Mouse (Mus musculus): ENCODE data around the gene Ikzf4. TPM values are rescaled to one million over a fixed set of nuclear protein-coding genes. Genes with fewer than 3 reads are reported as not detected.
A peak's percentile ranks its signal among the peaks of the same experiment; 100 is the strongest.

The Ikzf4 gene
- polyA plus RNA-seq, 1 experiment from 2014 or later, result 3.5 TPM

DNA sequence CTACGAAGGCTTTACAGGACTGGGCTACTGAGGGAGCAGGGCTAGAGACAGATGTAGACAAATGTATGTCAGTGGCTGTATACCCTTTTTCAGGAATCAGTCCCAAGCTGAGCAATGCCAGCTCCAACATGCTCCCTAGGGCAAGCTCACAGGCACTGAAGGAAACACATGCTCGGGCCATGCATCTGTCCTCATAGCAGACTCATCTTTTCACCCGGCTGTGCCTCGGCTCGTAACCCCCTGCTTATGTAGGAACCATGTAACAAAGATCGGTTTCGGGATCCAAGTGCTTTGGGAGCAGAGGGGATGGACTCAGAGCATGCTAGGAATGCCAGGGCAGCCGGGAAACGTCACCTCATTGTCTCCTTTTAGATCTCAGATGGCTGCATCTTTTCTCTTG lies 13.7 kb upstream of the Ikzf4 start:
- Histone ChIP-seq H3K9me3 (no peaks in the 10 kb centered on the region), H3K4me3 (no peak overlapping the region), H3K4me1 (peaks cover 14% of the 10 kb centered on the region; the same call in 1 of the 2 replicates), H3K36me3 (replicated peaks) (no peaks in the 10 kb centered on the region), H3K27ac (replicated peaks) (no peak overlapping the region), H3K27me3 (replicated peaks; ENCODE audit: low read depth, poor library complexity, severe bottlenecking) (no peaks in the 10 kb centered on the region)
- DNase-seq (ENCODE audit: low spot score), result no peak
- 49% methylated on average over 9 of the region's 9 CpGs for WGBS

DNA sequence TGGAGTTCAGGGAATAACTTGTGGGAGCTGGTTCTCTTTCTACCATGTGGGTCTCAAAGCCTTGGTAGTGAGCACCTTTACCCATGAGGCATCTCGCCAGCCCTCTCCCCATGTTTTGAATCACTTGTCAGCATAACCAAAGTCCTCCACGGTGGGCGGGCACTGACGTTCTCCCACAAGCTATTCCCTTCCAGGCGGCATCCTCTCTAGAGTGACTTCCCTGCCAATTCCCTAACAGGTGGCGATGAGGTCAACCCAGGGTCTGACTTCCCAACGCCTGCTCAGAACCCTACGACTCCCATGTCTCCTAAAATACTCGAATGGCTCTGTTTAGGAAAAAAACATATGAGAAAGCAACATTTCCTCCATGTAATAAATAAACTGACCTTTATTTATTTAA lies 12.1 kb upstream of the Ikzf4 start:
- H3K36me3 ChIP-seq (replicated peaks), result no peaks in the 10 kb centered on the region
- WGBS, result 63% methylated on average over 9 of the region's 9 CpGs
- peaks cover 21% of the 10 kb centered on the region; the same call in 1 of the 2 replicates for H3K4me1 ChIP-seq

DNA sequence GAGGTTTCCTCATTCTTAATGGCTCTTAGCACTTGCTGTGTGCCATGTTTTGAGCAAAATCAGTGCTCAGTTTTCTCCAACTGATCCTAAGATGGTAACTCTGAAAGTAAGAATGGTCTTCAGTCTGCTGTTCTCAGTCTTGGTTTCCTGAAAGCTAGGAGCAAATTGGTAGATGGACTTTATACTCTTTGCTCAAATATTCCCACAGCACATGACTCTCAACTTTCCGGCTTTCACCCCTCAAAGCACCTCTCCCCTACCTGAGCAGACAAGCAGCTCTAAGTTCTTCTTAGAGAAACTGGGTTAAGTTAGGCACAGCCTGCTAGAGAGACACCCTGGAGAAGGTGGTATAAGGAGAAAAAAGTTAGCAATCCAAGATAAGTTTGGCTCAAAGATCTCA lies 10.9 kb upstream of the Ikzf4 start:
- H3K4me1 ChIP-seq, result peaks cover 21% of the 10 kb centered on the region; the same call in 1 of the 2 replicates
- no peaks in the 10 kb centered on the region for H3K9me3 ChIP-seq
- no peak overlapping the region for H3K4me3 ChIP-seq
- H3K27ac ChIP-seq (replicated peaks), result no peak overlapping the region
- no peaks in the 10 kb centered on the region for H3K36me3 ChIP-seq (replicated peaks)
- DNase-seq (ENCODE audit: low spot score), result no peak
- no peaks in the 10 kb centered on the region for H3K27me3 ChIP-seq (replicated peaks; ENCODE audit: low read depth, poor library complexity, severe bottlenecking)
- WGBS, result 95% methylated on average over 1 of the region's 1 CpGs

More for the DNA sequence above, 12.1 kb upstream of the Ikzf4 start:
- H3K27me3 ChIP-seq (replicated peaks; ENCODE audit: low read depth, poor library complexity, severe bottlenecking), result no peaks in the 10 kb centered on the region
- no peak for DNase-seq (ENCODE audit: low spot score)
- no peak overlapping the region for H3K27ac ChIP-seq (replicated peaks)
- H3K4me3 ChIP-seq, result no peak overlapping the region
- no peaks in the 10 kb centered on the region for H3K9me3 ChIP-seq

DNA sequence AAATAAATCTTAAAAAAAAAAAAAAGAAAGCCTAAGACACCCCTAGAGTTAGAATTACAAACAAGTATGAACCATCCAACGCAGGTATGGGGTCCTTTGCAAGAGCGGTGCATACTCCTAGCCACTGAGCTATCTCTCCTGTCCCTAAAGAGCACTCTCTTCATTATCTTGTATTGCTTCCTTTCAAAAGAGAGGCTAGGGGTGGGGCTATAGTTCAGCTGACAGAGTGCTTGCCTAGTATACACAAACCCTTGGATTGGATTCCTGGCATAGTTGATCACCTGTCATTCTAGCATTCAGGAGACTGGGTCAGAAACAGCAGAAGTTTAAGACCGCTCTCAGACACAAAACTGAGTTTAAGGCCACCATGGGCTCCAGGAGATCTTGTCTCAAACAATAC lies 9.5 kb upstream of the Ikzf4 start:
- no peaks in the 10 kb centered on the region for H3K27me3 ChIP-seq (replicated peaks; ENCODE audit: low read depth, poor library complexity, severe bottlenecking)
- no peak overlapping the region for H3K27ac ChIP-seq (replicated peaks)
- no peaks in the 10 kb centered on the region for H3K36me3 ChIP-seq (replicated peaks)
- H3K4me1 ChIP-seq, result peaks cover 21% of the 10 kb centered on the region; the same call in 1 of the 2 replicates
- no peak for DNase-seq (ENCODE audit: low spot score)
- H3K9me3 ChIP-seq, result no peaks in the 10 kb centered on the region
- 82% methylated on average over 3 of the region's 3 CpGs for WGBS
- H3K4me3 ChIP-seq, result no peak overlapping the region

DNA sequence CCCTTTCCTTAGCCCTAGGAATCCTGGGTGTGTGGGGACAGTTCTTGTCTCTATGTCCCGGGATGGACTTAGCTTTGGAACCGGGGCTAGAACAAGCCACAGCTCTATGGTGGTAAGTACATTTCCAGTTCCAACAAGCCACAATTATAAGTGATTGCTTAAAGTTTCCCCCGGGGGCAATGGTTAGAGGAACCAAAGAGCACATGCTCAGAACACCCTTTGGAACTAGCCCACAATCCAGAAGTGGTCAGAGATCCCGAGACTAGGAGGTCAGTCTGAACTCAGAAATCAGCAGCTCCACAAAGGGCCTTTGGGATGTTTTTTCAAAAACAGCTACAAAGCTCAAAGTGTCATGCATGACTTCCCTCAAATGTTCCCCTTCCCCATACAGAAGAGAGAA lies 8.1 kb upstream of the Ikzf4 start:
- H3K27me3 ChIP-seq (replicated peaks; ENCODE audit: low read depth, poor library complexity, severe bottlenecking), result no peaks in the 10 kb centered on the region
- H3K4me3 ChIP-seq, result no peak overlapping the region
- H3K4me1 ChIP-seq, result peaks cover 15% of the 10 kb centered on the region; the same call in 1 of the 2 replicates
- H3K27ac ChIP-seq (replicated peaks), result no peak overlapping the region
- no peaks in the 10 kb centered on the region for H3K9me3 ChIP-seq
- no peaks in the 10 kb centered on the region for H3K36me3 ChIP-seq (replicated peaks)
- WGBS, result 75% methylated on average over 4 of the region's 4 CpGs
- DNase-seq (ENCODE audit: low spot score), result no peak

DNA sequence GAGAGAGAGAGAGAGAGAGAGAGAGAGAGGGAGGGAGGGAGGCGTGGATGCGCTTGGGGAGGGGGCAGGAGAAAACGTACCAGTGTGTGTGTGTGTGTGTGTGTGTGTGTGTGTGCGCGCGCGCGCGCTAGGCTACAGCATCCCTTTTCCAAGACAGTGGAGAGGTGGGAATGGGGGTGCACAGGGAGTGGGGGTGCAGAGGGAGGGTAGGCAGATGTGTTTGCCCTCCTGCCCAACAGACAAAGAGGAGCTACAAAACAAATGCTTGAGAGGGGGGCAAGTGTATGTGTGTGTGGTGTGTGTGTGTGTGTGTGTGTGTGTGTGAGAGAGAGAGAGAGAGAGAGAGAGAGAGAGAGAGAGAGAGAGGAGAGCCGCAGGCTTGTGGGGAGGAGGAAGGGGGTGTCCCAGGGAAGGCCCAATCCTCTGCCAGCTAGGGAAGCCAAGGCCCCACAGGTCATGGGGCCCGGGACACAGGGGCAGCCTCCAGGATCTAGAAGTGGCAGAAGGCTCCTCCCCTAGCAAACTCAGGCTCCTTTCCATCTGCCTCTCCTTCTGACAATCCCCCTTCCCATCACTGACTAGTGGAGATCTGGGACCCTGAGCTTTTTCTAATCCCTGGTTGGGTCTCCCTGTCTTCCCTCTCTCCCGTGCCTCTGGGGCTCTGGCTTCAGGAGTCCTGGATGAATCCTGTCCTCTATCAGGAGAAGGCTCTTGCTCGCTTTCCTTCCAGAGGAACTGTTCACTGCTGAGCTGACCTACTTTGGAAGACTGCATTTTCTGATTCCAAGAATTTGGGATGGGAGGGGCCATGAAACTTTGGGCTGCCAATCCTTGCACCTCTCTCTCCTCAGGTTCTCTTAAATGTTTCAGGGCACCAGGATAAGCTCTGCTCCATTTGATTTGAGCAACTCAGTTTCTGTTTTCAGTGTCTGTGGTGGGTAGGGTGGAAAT lies 623 bp upstream of the Ikzf4 start:
- Histone ChIP-seq H3K27me3 (replicated peaks; ENCODE audit: low read depth, poor library complexity, severe bottlenecking) (peaks cover 22% of the 10 kb centered on the region), H3K4me1 (peaks cover 39% of the 10 kb centered on the region), H3K9me3 (no peaks in the 10 kb centered on the region), H3K27ac (replicated peaks) (peak overlapping the region; percentile 83), H3K36me3 (replicated peaks) (peaks cover 10% of the 10 kb centered on the region; the same call in 1 of the 2 replicates), H3K4me3 (peak overlapping the region; percentile 66)
- WGBS, result 7% methylated on average over 12 of the region's 13 CpGs
- peak; percentile 74 for DNase-seq (ENCODE audit: low spot score)

DNA sequence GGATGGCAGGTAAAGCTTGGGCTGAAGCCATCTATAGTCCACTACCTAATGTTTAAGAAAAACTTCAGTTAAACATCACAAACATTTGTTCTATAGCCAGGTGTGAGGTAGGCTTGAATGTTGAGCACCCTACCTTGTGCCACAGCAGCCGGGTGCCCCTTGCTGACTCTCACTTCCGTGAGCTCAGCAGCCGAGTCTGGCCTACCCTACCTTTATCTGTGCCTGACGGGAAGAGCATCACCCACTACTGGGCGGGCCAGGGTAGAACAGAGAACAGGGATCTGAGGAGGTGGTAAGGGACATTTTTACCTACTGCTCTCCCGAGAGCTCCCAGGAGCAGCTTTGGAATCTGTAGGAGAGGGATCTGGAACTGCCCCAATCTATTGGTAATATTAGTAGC lies 3.0 kb downstream of the Ikzf4 start:
- no peak overlapping the region for H3K27ac ChIP-seq (replicated peaks)
- H3K27me3 ChIP-seq (replicated peaks; ENCODE audit: low read depth, poor library complexity, severe bottlenecking), result peaks cover 22% of the 10 kb centered on the region
- H3K36me3 ChIP-seq (replicated peaks), result peaks cover 43% of the 10 kb centered on the region
- H3K9me3 ChIP-seq, result no peaks in the 10 kb centered on the region
- H3K4me3 ChIP-seq, result no peak overlapping the region
- DNase-seq (ENCODE audit: low spot score), result no peak
- H3K4me1 ChIP-seq, result peaks cover 39% of the 10 kb centered on the region
- WGBS, result 86% methylated on average over 6 of the region's 6 CpGs

DNA sequence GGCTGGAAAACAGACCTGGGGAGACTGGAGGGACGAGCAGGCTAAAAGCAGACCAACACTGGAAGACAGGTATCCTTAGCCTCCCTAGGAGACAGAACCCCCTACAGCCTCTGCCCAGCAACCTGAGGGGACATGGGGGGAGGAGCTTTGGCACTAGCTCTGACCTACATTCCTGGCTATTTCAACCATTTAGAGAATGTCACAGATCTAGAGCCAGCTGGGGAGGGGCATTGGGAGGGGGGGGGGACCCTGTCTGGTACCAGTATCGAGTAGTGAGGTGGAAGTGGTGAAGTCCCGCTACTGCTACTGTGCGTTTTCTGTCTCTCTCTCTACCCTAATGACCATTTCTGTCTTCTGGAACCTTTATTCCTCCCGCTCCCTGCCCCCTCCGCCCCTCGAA lies 3.9 kb downstream of the Ikzf4 start:
- no peak for DNase-seq (ENCODE audit: low spot score)
- whole genome bisulfite sequencing, result 82% methylated on average over 7 of the region's 7 CpGs

DNA sequence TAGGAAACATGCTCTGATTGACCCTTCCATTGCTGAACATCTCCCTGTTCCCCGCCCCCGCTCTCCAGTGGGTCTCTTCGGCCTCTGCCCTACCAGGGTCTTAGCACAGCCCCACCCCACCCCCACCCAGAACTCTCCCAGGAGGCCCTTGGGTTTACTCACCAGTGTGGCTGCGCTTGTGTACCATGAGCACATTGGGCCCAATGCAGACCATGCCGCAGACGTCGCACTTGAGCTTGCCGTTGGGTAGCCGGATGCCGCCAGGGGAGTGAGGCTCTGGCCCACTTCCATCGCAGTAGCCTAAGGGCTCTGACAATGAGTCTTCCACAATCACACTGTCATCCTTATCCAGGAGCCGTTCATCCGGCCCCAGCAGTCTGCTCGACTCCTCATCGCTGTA lies 4.9 kb downstream of the Ikzf4 start:
- WGBS, result 93% methylated on average over 15 of the region's 15 CpGs
- H3K4me3 ChIP-seq, result no peak overlapping the region
- peaks cover 50% of the 10 kb centered on the region for H3K36me3 ChIP-seq (replicated peaks)
- peaks cover 35% of the 10 kb centered on the region for H3K4me1 ChIP-seq
- no peak overlapping the region for H3K27ac ChIP-seq (replicated peaks)
- H3K9me3 ChIP-seq, result no peaks in the 10 kb centered on the region
- peaks cover 27% of the 10 kb centered on the region for H3K27me3 ChIP-seq (replicated peaks; ENCODE audit: low read depth, poor library complexity, severe bottlenecking)
- no peak for DNase-seq (ENCODE audit: low spot score)

More for the DNA sequence above, 3.9 kb downstream of the Ikzf4 start:
- Histone ChIP-seq H3K36me3 (replicated peaks) (peaks cover 43% of the 10 kb centered on the region), H3K4me3 (no peak overlapping the region), H3K9me3 (no peaks in the 10 kb centered on the region), H3K27me3 (replicated peaks; ENCODE audit: low read depth, poor library complexity, severe bottlenecking) (peaks cover 22% of the 10 kb centered on the region), H3K4me1 (peaks cover 40% of the 10 kb centered on the region), H3K27ac (replicated peaks) (no peak overlapping the region)

DNA sequence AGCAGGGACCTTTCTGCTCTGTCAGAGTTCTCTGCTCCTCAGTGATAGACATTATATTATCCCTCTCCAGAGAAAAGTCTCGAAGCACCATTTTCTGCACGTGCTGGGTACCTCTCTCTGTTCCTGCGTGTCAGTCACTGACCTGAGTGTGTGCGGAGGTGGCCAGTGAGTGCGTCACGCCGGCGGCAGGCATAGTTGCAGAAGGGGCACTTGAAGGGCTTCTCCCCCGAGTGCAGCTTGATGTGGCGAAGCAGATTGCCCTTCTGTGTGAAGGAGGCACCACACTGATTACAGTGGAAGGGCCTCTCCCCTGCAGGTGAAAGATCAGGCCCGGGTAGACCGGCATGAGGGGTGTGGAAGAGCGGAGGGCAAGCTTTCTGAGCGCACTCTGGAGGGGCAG lies 5.8 kb downstream of the Ikzf4 start:
- Histone ChIP-seq H3K4me1 (peaks cover 26% of the 10 kb centered on the region), H3K36me3 (replicated peaks) (peaks cover 59% of the 10 kb centered on the region), H3K27ac (replicated peaks) (no peak overlapping the region), H3K4me3 (no peak overlapping the region), H3K9me3 (no peaks in the 10 kb centered on the region), H3K27me3 (replicated peaks; ENCODE audit: low read depth, poor library complexity, severe bottlenecking) (peaks cover 21% of the 10 kb centered on the region)
- WGBS, result 88% methylated on average over 14 of the region's 14 CpGs
- DNase-seq (ENCODE audit: low spot score), result no peak

DNA sequence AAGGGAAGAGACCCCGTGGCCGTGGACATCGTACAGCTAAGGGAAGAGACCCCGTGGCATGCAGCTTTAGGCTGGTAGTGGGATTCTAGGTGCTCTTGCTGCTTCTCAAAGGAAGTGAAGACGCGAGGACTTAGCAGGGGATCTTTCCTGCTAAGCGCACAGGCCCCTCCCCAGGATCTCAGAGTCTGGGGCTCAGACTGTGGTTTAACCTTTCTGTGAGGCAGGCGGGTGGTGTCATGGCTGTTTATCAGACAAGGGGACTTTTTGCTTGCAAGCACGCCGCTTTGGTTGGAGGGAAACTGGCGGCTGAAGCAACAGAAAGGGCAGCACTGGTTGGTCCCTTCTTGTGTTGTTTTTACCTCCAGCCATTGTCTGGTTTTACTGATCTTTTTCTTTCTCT lies 8.8 kb downstream of the Ikzf4 start:
- 9% methylated on average over 11 of the region's 11 CpGs for WGBS
- Histone ChIP-seq H3K4me1 (peaks cover 17% of the 10 kb centered on the region), H3K27me3 (replicated peaks; ENCODE audit: low read depth, poor library complexity, severe bottlenecking) (peaks cover 5% of the 10 kb centered on the region; the same call in 1 of the 2 replicates), H3K27ac (replicated peaks) (peak overlapping the region; percentile 31; the same call in 1 of the 2 replicates), H3K4me3 (0 out of 2 replicates have a peak overlapping the region, but pooled peaks have one; percentile 16), H3K36me3 (replicated peaks) (peaks cover 74% of the 10 kb centered on the region), H3K9me3 (no peaks in the 10 kb centered on the region)
- peak; percentile 33 for DNase-seq (ENCODE audit: low spot score)

DNA sequence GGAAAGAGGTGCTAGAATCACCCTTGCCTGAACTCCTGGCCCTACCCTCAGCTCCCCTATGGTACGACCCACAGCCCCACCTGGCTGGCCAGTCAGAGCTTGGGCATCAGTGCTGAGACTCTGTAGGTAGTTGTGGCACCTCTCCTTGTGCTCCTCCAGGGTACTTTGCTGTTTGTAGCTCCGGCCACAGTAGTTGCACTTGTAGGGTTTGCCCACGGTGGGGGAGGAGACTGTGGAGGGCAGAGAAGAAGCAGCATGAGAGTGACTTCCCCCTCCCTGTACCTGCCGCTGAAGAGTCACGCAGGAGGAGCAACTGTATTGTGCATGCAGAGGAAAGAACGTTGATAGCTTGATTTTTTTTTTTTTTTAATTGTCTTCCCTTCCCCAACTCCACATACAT lies 9.2 kb downstream of the Ikzf4 start:
- peaks cover 5% of the 10 kb centered on the region; the same call in 1 of the 2 replicates for H3K27me3 ChIP-seq (replicated peaks; ENCODE audit: low read depth, poor library complexity, severe bottlenecking)
- H3K4me1 ChIP-seq, result peaks cover 13% of the 10 kb centered on the region
- H3K27ac ChIP-seq (replicated peaks), result 0 out of 2 replicates have a peak overlapping the region, but pooled peaks have one; percentile 1
- H3K4me3 ChIP-seq, result no peak overlapping the region
- 45% methylated on average over 6 of the region's 6 CpGs for WGBS
- DNase-seq (ENCODE audit: low spot score), result no peak
- no peaks in the 10 kb centered on the region for H3K9me3 ChIP-seq
- peaks cover 70% of the 10 kb centered on the region for H3K36me3 ChIP-seq (replicated peaks)

DNA sequence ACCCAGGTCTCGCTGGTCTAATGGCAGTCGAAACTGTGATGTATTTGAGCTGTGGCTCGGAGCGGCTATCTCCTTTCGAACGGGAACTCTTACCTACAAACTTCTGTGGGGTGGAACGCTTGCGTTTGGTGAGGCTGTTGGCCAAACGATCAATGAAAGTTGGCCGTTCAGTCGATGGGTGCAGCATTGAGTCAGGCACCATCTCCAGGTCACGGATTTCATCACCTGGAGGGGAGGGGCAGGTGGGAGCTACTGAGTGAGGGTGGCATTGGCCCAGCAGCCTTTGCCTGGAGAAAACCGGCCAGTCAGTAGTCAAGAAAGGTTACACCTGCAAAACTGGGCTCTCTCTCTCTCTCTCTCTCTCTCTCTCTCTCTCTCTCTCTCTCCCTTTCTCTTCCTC lies 10.1 kb downstream of the Ikzf4 start:
- H3K4me1 ChIP-seq, result peaks cover 13% of the 10 kb centered on the region
- no peak overlapping the region for H3K4me3 ChIP-seq
- no peak overlapping the region for H3K27ac ChIP-seq (replicated peaks)
- H3K36me3 ChIP-seq (replicated peaks), result peaks cover 63% of the 10 kb centered on the region
- H3K27me3 ChIP-seq (replicated peaks; ENCODE audit: low read depth, poor library complexity, severe bottlenecking), result peaks cover 5% of the 10 kb centered on the region; the same call in 1 of the 2 replicates
- 95% methylated on average over 13 of the region's 13 CpGs for WGBS
- DNase-seq (ENCODE audit: low spot score), result no peak
- H3K9me3 ChIP-seq, result no peaks in the 10 kb centered on the region

All from embryonic facial prominence, embryonic 10.5 days (tissue).